Mouse (Mus musculus): ENCODE measurements around the gene Smdt1.

- TF ChIP-seq FLI1 (IDR thresholded peaks at IDR 0.05; ENCODE audit: low read length) (no peak), GATA1 (IDR thresholded peaks at IDR 0.05; ENCODE audit: borderline replicate concordance, low read length) (no peak)
Observed at GRCm38 (mm10) chr15:82351480-82351879, 12.7 kb downstream of the Smdt1 start.
